Mouse (Mus musculus) cortical plate, adult 2 months (tissue): Measurements from ENCODE around the gene Slc46a2.

Experiments
- CTCF ChIP-seq: fragments of 200-500 bp; IDR thresholded peaks from 2 replicates; pipeline ENCODE4 v1.5.1; 2011; ENCODE audit warnings: mild to moderate bottlenecking, control low read depth, low read length; ENCODE audit not compliant: insufficient read depth; ENCODE audit errors: extremely low read depth
- POLR2A ChIP-seq: fragments of 200-500 bp; IDR thresholded peaks from 2 replicates; pipeline ENCODE4 v1.6.1; 2011; ENCODE audit warnings: mild to moderate bottlenecking, low read length, control low read depth; ENCODE audit not compliant: insufficient read depth; ENCODE audit errors: extremely low read depth

DNA sequence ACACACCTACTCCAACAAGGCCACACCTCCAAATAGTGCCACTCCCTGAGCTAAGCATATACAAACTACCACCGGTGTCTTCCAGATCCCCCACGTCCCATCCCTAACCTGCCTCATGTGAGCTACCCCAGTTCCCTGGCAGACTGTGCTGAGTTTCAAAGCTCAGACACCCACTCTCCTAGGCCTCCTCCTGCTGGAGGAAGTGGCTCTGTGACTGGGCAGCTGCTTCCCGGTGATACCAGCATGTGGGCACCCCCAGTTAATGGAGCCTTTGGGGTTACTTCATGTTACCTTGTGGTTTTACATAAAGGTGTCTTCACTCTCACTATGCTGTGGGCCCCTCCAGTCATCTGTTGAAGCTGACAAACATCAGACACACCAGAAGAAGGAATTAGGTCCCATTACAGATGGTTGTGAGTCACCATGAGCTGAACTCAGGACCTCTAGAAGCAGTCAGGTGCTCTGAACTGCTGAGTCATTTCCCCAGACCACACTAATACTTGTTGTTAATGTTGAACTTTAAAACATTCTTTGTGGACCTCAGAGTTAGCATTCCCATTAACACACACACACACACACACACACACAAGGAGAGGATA lies 19.8 kb downstream of the Slc46a2 start:
- no peak for TF ChIP-seq CTCF
- no peak for TF ChIP-seq POLR2A
